Mouse (Mus musculus): ENCODE measurements around the gene Mlec. TPM values are rescaled to one million over a fixed set of nuclear protein-coding genes. Genes with fewer than 3 reads are reported as not detected.
"Not testable (repeated sequence)": the region's sequence is repeated elsewhere in the genome, so short reads cannot be mapped to it uniquely, and the experiment has no call there.

The Mlec gene
- polyA plus RNA-seq, 1 experiment from 2014 or later, result 21.0 TPM

DNA sequence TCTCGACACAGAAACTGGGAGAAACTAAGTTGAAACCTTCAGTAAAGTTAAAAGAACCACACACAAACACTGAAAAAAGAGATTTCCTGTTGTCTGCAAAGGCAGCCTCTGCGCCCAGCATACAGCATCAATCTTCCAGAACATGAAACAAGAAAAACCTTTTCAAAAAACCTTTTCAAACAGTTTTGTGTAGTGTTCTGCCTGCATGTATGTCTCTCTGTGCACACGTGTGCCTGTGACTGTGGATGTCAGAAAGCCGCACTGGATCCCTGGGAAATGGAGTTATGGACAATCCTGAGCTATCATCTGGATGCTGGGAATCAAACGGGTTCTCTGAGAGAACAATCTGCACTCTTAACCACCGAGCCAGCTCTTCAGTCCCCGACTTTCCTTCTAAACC lies 1.6 kb downstream of the Mlec start:
- H3K36me3 ChIP-seq (replicated peaks; ENCODE audit: control insufficient read depth, insufficient read depth), result no peaks in the 10 kb centered on the region

DNA sequence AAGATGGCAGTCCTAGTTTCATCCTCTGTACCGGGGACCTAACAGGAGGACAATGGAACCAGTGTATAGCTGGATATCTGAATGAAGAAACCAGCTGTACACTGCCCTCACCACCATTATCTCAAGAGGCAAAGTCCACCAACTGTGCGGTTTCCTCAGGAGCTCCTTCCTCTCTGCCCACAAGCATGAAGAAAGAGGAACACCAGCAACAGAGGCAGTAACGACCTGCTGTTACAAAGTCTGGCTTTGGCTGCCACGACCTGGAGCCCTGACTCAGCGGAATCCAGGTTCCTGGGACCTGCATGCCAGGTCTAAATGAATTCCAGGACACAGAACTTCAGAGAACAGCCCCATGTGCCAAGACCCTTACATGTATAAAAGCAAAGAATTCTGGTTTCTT lies 2.1 kb downstream of the Mlec start:
- Histone ChIP-seq H3K4me3 (replicated peaks; ENCODE audit: low read length) (0 out of 2 replicates have a peak overlapping the region, but pooled peaks have one; percentile 1), H3K9me3 (ENCODE audit: control insufficient read depth, low read length) (no peaks in the 10 kb centered on the region), H3K9ac (peak overlapping the region; percentile 90), H3K27me3 (ENCODE audit: control insufficient read depth, insufficient read depth, low read length) (no peaks in the 10 kb centered on the region), H3K4me2 (replicated peaks) (peak overlapping the region; percentile 60), H3K4me1 (replicated peaks; ENCODE audit: control insufficient read depth, insufficient read depth, low read length) (peaks cover 40% of the 10 kb centered on the region), H3K36me3 (replicated peaks; ENCODE audit: control insufficient read depth, insufficient read depth) (peaks cover 4% of the 10 kb centered on the region), H3K27ac (no peak overlapping the region)
- ATAC-seq (ENCODE audit: low FRiP score) (no peak), DNase-seq (ENCODE audit: low spot score) (no peak)
- 53% methylated on average over 5 of the region's 5 CpGs for WGBS

More for the DNA sequence above, 1.6 kb downstream of the Mlec start:
- peak overlapping the region; percentile 90 for H3K9ac ChIP-seq
- no peaks in the 10 kb centered on the region for H3K27me3 ChIP-seq (ENCODE audit: control insufficient read depth, insufficient read depth, low read length)
- 66% methylated on average over 7 of the region's 7 CpGs for WGBS
- no peak for DNase-seq (ENCODE audit: low spot score)
- H3K4me1 ChIP-seq (replicated peaks; ENCODE audit: control insufficient read depth, insufficient read depth, low read length), result peaks cover 40% of the 10 kb centered on the region
- peak overlapping the region; percentile 60 for H3K4me2 ChIP-seq (replicated peaks)
- no peak overlapping the region for H3K27ac ChIP-seq
- H3K4me3 ChIP-seq (replicated peaks; ENCODE audit: low read length), result peak overlapping the region; percentile 79
- H3K9me3 ChIP-seq (ENCODE audit: control insufficient read depth, low read length), result no peaks in the 10 kb centered on the region
- no peak for ATAC-seq (ENCODE audit: low FRiP score)

DNA sequence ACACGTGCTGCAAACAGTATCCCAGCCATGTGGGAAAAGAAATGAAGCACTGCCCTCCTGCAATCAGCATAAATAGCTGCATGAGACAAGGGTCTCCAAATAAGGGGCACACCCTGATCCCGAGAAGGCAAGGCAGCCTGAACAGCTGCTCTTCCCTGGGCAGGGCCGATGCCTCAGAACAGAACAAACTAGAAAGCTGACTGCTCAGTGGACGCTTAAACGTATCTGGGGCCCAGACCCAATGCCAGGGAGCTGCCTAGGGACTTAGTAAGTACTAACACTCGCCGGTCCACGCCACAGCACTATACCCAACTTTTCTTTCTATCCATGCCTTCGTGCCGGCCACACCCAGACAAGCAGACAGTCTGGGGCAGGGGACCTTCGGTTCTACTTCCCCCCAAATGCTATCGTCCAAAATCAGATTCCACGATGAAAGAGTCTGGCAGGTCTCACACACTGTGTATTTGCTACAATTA lies 2.8 kb downstream of the Mlec start:
- 80% methylated on average over 13 of the region's 13 CpGs for WGBS
- H3K4me1 ChIP-seq (replicated peaks; ENCODE audit: control insufficient read depth, insufficient read depth, low read length), result peaks cover 40% of the 10 kb centered on the region
- peak overlapping the region; percentile 90 for H3K9ac ChIP-seq
- H3K27me3 ChIP-seq (ENCODE audit: control insufficient read depth, insufficient read depth, low read length), result no peaks in the 10 kb centered on the region
- H3K4me3 ChIP-seq (replicated peaks; ENCODE audit: low read length), result no peak overlapping the region
- no peak for ATAC-seq (ENCODE audit: low FRiP score)
- H3K27ac ChIP-seq, result 0 out of 2 replicates have a peak overlapping the region, but pooled peaks have one; percentile 10
- DNase-seq (ENCODE audit: low spot score), result no peak
- H3K4me2 ChIP-seq (replicated peaks), result peak overlapping the region; percentile 60
- no peaks in the 10 kb centered on the region for H3K9me3 ChIP-seq (ENCODE audit: control insufficient read depth, low read length)
- peaks cover 11% of the 10 kb centered on the region for H3K36me3 ChIP-seq (replicated peaks; ENCODE audit: control insufficient read depth, insufficient read depth)

DNA sequence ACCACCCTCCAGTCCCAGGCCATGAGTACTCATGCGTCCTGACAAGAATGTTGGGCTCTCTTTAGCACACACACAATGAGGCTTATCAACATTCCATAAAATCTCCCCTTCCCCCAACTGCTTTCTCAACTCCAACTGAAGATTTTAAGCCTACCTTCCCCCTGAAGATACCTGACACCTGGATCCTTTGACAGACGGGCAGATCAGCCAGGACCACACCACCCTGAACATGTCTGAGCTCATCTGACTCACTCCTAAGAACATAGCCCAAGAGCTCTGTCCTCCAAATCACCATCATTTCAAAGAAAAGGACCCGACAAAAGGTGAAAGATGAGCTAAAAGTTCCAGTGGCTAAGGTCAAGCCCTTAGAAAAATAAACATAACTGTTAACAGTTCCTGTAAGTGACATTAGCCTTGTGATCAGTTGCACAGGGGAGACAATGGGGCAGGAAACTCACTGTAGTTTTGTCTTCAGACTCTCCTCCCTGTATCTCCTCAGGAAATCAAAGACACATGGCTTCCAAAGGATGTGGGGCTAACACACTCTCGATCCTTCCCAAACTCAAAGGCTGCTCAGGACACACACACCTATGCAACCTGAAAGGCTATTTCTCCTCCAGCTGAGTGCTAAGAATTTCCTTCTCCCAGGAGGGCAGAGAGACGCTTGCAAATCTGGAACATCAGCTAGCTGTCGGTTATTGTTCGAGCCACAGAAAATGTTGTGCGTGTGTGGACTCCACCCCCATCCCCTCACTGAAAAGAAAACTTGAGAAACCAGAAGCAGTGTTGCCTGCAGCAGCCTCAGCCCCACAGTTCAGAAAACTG lies 5.6 kb downstream of the Mlec start:
- Histone ChIP-seq H3K27me3 (ENCODE audit: control insufficient read depth, insufficient read depth, low read length) (no peaks in the 10 kb centered on the region), H3K9me3 (ENCODE audit: control insufficient read depth, low read length) (no peaks in the 10 kb centered on the region), H3K4me2 (replicated peaks) (no peak overlapping the region), H3K36me3 (replicated peaks; ENCODE audit: control insufficient read depth, insufficient read depth) (peaks cover 38% of the 10 kb centered on the region), H3K4me3 (replicated peaks; ENCODE audit: low read length) (no peak overlapping the region), H3K27ac (no peak overlapping the region), H3K9ac (no peak overlapping the region), H3K4me1 (replicated peaks; ENCODE audit: control insufficient read depth, insufficient read depth, low read length) (peaks cover 32% of the 10 kb centered on the region)
- WGBS, result 72% methylated on average over 8 of the region's 8 CpGs
- no peak for ATAC-seq (ENCODE audit: low FRiP score)
- DNase-seq (ENCODE audit: low spot score), result no peak

DNA sequence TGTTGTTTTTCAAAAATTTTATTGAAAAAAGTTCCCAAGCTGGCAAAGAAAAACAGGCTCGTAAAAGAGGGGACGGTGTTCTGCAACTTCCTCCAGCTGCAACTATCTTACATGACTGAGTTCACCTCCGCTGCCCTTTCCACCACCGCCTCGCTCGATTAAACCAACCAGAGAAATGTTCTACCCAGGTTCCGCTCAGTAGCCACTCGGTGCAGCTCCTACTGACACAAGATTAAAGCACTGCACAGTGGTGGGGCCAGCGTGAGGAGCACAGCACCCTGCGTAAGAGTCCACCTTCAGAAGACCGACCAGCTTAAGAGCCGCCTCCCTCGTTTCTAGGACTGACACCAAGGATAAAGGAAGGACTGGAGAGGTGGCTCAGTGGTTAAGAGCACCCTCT lies 6.5 kb downstream of the Mlec start:
- no peak overlapping the region for H3K4me3 ChIP-seq (replicated peaks; ENCODE audit: low read length)
- no peak overlapping the region for H3K4me2 ChIP-seq (replicated peaks)
- H3K4me1 ChIP-seq (replicated peaks; ENCODE audit: control insufficient read depth, insufficient read depth, low read length), result peaks cover 25% of the 10 kb centered on the region
- DNase-seq (ENCODE audit: low spot score) (no peak), ATAC-seq (ENCODE audit: low FRiP score) (no peak)
- H3K27me3 ChIP-seq (ENCODE audit: control insufficient read depth, insufficient read depth, low read length), result no peaks in the 10 kb centered on the region
- H3K9me3 ChIP-seq (ENCODE audit: control insufficient read depth, low read length), result no peaks in the 10 kb centered on the region
- no peak overlapping the region for H3K9ac ChIP-seq
- WGBS, result 85% methylated on average over 13 of the region's 13 CpGs
- peaks cover 46% of the 10 kb centered on the region for H3K36me3 ChIP-seq (replicated peaks; ENCODE audit: control insufficient read depth, insufficient read depth)
- H3K27ac ChIP-seq, result no peak overlapping the region

DNA sequence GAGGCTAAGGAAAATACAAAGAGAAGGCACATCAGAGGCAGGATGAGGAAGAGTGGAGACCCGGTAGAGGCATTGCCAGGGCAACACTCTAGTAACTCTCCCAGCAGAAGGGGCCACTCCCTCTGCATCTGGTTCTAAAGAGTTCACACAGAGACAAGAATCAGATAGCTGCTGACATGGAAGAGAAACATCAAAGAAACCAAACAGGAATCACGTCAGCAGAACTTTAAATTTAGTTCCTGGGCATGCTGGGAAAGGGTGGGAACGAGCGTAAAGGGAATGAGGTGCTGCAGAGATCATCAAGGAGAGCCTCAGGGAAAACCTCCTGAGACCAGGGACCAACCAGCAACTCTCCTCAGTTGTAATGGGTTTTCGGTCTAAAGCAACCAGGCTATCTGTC lies 7.0 kb downstream of the Mlec start:
- H3K36me3 ChIP-seq (replicated peaks; ENCODE audit: control insufficient read depth, insufficient read depth), result peaks cover 51% of the 10 kb centered on the region
- DNase-seq (ENCODE audit: low spot score) (no peak), ATAC-seq (ENCODE audit: low FRiP score) (no peak)
- 86% methylated on average over 5 of the region's 5 CpGs for whole genome bisulfite sequencing
- no peak overlapping the region for H3K4me2 ChIP-seq (replicated peaks)
- no peak overlapping the region for H3K9ac ChIP-seq
- H3K27me3 ChIP-seq (ENCODE audit: control insufficient read depth, insufficient read depth, low read length), result no peaks in the 10 kb centered on the region
- no peaks in the 10 kb centered on the region for H3K9me3 ChIP-seq (ENCODE audit: control insufficient read depth, low read length)
- peaks cover 20% of the 10 kb centered on the region for H3K4me1 ChIP-seq (replicated peaks; ENCODE audit: control insufficient read depth, insufficient read depth, low read length)
- H3K4me3 ChIP-seq (replicated peaks; ENCODE audit: low read length), result no peak overlapping the region
- no peak overlapping the region for H3K27ac ChIP-seq

DNA sequence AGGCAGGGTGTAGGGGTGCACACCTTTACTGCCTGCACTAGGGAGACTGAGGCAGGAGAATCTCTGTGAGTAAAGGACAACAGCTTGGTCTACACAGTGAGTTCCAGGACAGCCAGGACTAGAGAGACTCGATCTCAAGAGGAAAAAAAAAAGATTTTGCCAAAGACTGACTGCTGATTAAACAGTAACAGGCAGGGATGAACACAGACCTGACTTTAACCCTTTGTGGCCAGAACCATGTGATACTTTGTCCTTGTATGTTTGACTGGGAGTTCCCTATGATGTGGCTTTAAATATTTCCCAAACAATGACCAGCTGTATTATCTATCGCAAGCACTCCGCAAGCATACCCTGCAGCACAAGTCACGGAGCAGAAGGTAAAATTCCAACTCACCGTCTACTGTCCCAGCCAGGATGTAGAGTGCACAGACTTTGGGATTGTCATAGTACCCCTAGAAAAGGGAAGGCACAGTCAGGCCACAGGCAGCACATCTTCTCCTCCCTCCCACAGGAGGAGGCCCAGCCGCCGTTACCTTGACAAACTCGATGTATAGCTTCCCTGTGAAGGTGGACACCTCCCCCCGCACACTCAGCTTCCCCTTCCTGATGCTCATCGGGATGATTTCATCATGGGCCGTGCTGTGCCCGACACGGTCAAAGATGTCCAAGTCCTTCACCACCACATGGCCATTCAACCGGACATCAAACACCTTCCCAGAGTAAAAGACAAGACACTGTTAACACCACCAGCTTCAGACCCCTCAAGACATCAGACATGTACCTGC lies 8.1 kb downstream of the Mlec start:
- no peak for DNase-seq (ENCODE audit: low spot score)
- no peaks in the 10 kb centered on the region for H3K27me3 ChIP-seq (ENCODE audit: control insufficient read depth, insufficient read depth, low read length)
- 97% methylated on average over 14 of the region's 14 CpGs for WGBS
- H3K9ac ChIP-seq, result no peak overlapping the region
- no peak overlapping the region for H3K4me3 ChIP-seq (replicated peaks; ENCODE audit: low read length)
- no peaks in the 10 kb centered on the region for H3K9me3 ChIP-seq (ENCODE audit: control insufficient read depth, low read length)
- no peak overlapping the region for H3K4me2 ChIP-seq (replicated peaks)
- peaks cover 9% of the 10 kb centered on the region for H3K4me1 ChIP-seq (replicated peaks; ENCODE audit: control insufficient read depth, insufficient read depth, low read length)
- no peak overlapping the region for H3K27ac ChIP-seq
- ATAC-seq (ENCODE audit: low FRiP score), result no peak
- peaks cover 62% of the 10 kb centered on the region for H3K36me3 ChIP-seq (replicated peaks; ENCODE audit: control insufficient read depth, insufficient read depth)

DNA sequence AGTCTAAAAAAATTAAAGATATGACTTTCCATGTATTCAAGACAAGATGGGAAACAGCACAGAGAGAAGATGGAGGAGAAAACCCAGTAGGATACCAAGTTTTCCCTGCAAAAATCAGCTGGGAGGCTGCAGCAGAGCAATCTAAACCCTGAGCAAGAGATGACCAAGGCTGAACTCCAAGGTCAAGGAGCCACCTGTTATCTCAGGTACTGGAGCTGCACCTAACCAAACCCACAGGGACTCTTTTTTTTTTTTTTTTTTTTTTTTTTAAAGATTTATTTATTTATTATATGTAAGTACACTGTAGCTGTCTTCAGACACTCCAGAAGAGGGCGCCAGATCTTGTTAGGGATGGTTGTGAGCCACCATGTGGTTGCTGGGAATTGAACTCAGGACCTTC lies 9.1 kb downstream of the Mlec start:
- not testable (repeated sequence) for H3K4me3 ChIP-seq (replicated peaks; ENCODE audit: low read length); H3K4me2 ChIP-seq (replicated peaks); H3K4me1 ChIP-seq (replicated peaks; ENCODE audit: control insufficient read depth, insufficient read depth, low read length); H3K27me3 ChIP-seq (ENCODE audit: control insufficient read depth, insufficient read depth, low read length); H3K9ac ChIP-seq; H3K9me3 ChIP-seq (ENCODE audit: control insufficient read depth, low read length); ATAC-seq (ENCODE audit: low FRiP score); H3K27ac ChIP-seq; DNase-seq (ENCODE audit: low spot score)
- WGBS, result no CpG with 5 or more reads among the region's 1 CpGs
- peaks cover 72% of the 10 kb centered on the region for H3K36me3 ChIP-seq (replicated peaks; ENCODE audit: control insufficient read depth, insufficient read depth)

DNA sequence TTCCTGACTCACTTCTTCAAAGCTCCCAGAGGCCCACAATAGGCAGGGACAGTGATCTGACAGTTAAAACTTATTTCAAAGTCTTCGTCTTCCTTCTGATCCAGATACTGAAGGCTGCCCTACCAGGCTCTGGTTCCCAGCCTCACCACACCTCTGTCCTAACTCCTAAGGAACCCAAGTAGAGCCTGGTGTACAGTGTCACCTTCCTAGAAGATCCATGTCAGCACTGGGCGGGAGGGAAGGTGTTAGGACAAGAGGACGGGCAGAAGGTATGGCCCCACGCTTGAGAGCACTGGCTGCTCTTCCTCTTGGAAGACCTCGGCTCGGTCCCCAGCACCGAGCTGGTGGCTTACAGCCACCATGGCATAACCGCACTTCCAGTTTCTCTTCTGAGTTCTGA lies 9.6 kb downstream of the Mlec start:
- H3K36me3 ChIP-seq (replicated peaks; ENCODE audit: control insufficient read depth, insufficient read depth), result peaks cover 72% of the 10 kb centered on the region
- 95% methylated on average over 8 of the region's 8 CpGs for WGBS
- H3K4me2 ChIP-seq (replicated peaks), result no peak overlapping the region

More for the DNA sequence above, 9.6 kb downstream of the Mlec start:
- Histone ChIP-seq H3K9ac (no peak overlapping the region), H3K4me3 (replicated peaks; ENCODE audit: low read length) (no peak overlapping the region), H3K4me1 (replicated peaks; ENCODE audit: control insufficient read depth, insufficient read depth, low read length) (no peaks in the 10 kb centered on the region), H3K9me3 (ENCODE audit: control insufficient read depth, low read length) (no peaks in the 10 kb centered on the region), H3K27ac (no peak overlapping the region), H3K27me3 (ENCODE audit: control insufficient read depth, insufficient read depth, low read length) (no peaks in the 10 kb centered on the region)
- no peak for DNase-seq (ENCODE audit: low spot score)
- no peak for ATAC-seq (ENCODE audit: low FRiP score)
